Mouse (Mus musculus) midbrain, embryonic 10.5 days (tissue): ENCODE results near the gene Nav1. TPM values are rescaled to one million over a fixed set of nuclear protein-coding genes. Genes with fewer than 3 reads are reported as not detected.
A peak's percentile ranks its signal among the peaks of the same experiment; 100 is the strongest.

Experiments
- DNase-seq: peaks from one replicate; pipeline ENCODE4 v3.0.0-alpha.2; 2017; ENCODE audit warnings: low spot score
- H3K27ac ChIP-seq: fragments of 300-500 bp; sonication (generic); replicated peaks from 2 replicates; pipeline ENCODE4 v1.5.1; 2016; ENCODE audit warnings: mild to moderate bottlenecking
- H3K27me3 ChIP-seq: fragments of 300-500 bp; sonication (generic); 2 replicates; pipeline ENCODE4 v1.6.1; 2016; ENCODE audit warnings: low read depth, mild to moderate bottlenecking; ENCODE audit not compliant: poor library complexity, severe bottlenecking
- H3K36me3 ChIP-seq: fragments of 300-500 bp; sonication (generic); 2 replicates; pipeline ENCODE4 v1.6.1; 2016; ENCODE audit warnings: mild to moderate bottlenecking, moderate library complexity
- H3K4me1 ChIP-seq: fragments of 300-500 bp; sonication (generic); 2 replicates; pipeline ENCODE4 v1.6.1; 2016
- H3K4me3 ChIP-seq: fragments of 300-500 bp; sonication (generic); 2 replicates; pipeline ENCODE4 v1.5.1; 2016; ENCODE audit warnings: mild to moderate bottlenecking, moderate library complexity
- H3K9me3 ChIP-seq: fragments of 300-500 bp; sonication (generic); replicated peaks from 2 replicates; pipeline ENCODE4 v1.6.1; 2016; ENCODE audit warnings: mild to moderate bottlenecking
- WGBS: fragments of 180-500 bp; shearing (Covaris S2); methylation state at CpG from one replicate; pipeline ENCODE4 v1.1.7; 2016; 5-methylcytosine and 5-hydroxymethylcytosine counted together
- polyA plus RNA-seq: library from polyadenylated mRNA; unstranded; fragments of >200 nt; fragmentation: Nextera tagmentation; extraction: Ambion mirVana; gene quantifications from 2 replicates; pipeline ENCODE4 v1.2.1, GENCODE M21; 2016

Nav1 gene
- polyA plus RNA-seq, 1 experiment from 2014 or later: 14.5 TPM

DNA sequence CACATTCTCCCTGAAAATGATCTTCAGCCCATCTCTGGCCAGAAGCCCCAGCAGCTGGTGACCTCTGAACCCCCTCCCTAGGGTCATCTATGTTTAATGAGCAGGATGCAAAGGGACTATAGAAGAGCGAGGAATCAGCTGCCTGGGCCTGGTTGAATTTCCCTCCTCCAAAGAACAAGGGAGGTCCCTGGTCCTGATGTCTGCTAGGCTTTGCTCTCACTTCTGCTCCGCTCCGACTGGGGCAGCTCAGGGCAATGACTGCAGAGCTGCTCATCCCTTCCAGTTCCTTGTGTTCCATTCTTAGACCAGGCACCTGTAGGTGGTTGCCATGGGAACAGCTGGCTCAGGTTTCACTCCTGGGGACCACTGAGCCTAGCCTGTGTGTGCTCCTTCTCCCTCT, 56.2 kb downstream of the Nav1 start:
- H3K4me3 ChIP-seq: no peak overlapping the region
- H3K36me3 ChIP-seq: no peaks in the 10 kb centered on the region
- peak; percentile 36 for DNase-seq
- H3K27ac ChIP-seq: peak overlapping the region; percentile 50
- H3K4me1 ChIP-seq: peaks cover 88% of the 10 kb centered on the region
- WGBS: 52% methylated on average over 3 of the region's 3 CpGs
- H3K9me3 ChIP-seq: no peaks in the 10 kb centered on the region
- H3K27me3 ChIP-seq: no peaks in the 10 kb centered on the region; the same call in 1 of the 2 replicates

DNA sequence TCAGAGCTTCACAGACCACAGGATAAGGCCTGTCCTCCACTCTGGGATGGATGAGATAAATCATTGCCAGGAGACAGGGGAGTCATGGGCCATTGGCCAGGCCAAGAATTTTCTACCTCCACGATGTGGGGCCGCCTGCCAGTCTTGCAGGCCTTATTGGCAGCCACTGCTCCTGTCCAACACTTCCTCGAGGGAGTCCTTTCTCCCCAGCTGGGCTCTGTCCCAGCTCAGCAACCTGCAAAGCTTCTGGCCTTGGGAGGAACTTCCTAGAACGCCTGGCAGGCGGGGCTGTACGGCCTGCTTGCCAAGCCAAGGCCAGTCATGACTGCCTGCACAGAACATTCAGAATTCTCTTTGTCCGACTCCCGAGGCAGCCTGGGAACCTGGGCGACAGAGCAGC, 58.3 kb downstream of the Nav1 start:
- DNase-seq: no peak
- H3K36me3 ChIP-seq: no peaks in the 10 kb centered on the region
- H3K4me1 ChIP-seq: peaks cover 84% of the 10 kb centered on the region
- H3K27me3 ChIP-seq: no peaks in the 10 kb centered on the region
- 80% methylated on average over 9 of the region's 9 CpGs for WGBS
- no peak overlapping the region for H3K4me3 ChIP-seq
- peak overlapping the region; percentile 53 for H3K27ac ChIP-seq
- no peaks in the 10 kb centered on the region for H3K9me3 ChIP-seq

DNA sequence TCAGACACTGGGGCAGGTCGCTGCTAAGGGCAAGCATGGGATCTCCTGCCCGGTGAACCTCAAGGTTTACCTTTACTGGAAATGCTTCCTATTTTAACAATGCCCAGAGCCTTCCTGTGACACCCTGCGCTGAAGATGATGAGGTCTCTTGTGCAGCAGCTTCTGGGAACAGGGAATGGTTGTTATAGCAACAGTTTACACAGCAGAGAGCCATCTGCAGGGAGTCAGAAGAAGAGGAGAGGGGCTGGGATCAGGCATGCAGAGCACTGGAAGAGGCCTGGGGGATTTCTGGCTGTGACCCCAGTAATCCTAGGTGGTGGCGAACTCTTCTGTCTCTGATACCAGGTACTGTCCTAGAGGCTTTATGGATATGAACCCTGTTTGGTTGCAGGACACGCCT, 61.0 kb downstream of the Nav1 start:
- H3K27me3 ChIP-seq: no peaks in the 10 kb centered on the region
- 54% methylated on average over 5 of the region's 5 CpGs for WGBS
- no peaks in the 10 kb centered on the region for H3K36me3 ChIP-seq
- no peak overlapping the region; the same call in 1 of the 2 replicates for H3K27ac ChIP-seq
- H3K4me1 ChIP-seq: peaks cover 70% of the 10 kb centered on the region
- no peak overlapping the region for H3K4me3 ChIP-seq
- H3K9me3 ChIP-seq: no peaks in the 10 kb centered on the region
- no peak for DNase-seq

DNA sequence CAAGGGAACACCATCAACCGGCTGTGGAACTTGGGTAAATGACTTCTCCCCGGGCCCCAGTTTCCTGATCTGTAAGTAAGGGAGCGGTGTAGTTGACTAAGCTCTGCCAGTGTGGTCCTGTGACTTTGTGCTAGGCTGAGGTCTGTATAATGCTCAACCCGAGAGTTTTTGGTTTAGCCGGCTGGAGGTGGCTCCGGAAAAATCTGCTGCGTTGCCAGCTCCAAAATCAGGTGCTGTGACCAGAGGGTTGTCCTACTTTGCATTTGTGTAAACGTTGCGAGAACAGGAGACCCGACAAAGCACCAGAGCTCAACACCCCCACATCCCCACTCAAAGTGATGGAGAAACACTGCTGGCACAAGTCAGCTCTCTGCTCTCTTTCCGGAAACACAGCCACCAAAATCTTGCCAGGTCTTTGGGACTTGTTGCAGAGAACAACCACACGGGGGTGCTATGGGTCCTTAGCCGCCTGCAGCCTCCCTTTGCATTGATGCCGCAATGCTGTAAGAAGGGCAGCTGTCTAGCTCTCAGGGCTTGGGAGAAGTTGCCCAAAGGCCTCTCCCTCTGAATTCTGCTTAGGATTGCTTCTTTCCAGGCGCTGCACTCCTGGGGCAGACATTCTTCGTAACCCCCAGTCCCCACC, 62.5 kb downstream of the Nav1 start:
- H3K36me3 ChIP-seq: no peaks in the 10 kb centered on the region
- H3K4me3 ChIP-seq: no peak overlapping the region
- peaks cover 58% of the 10 kb centered on the region for H3K4me1 ChIP-seq
- H3K9me3 ChIP-seq: no peaks in the 10 kb centered on the region
- DNase-seq: peak; percentile 84
- H3K27me3 ChIP-seq: no peaks in the 10 kb centered on the region
- WGBS: 42% methylated on average over 16 of the region's 16 CpGs
- H3K27ac ChIP-seq: peak overlapping the region; percentile 46; the same call in 1 of the 2 replicates

DNA sequence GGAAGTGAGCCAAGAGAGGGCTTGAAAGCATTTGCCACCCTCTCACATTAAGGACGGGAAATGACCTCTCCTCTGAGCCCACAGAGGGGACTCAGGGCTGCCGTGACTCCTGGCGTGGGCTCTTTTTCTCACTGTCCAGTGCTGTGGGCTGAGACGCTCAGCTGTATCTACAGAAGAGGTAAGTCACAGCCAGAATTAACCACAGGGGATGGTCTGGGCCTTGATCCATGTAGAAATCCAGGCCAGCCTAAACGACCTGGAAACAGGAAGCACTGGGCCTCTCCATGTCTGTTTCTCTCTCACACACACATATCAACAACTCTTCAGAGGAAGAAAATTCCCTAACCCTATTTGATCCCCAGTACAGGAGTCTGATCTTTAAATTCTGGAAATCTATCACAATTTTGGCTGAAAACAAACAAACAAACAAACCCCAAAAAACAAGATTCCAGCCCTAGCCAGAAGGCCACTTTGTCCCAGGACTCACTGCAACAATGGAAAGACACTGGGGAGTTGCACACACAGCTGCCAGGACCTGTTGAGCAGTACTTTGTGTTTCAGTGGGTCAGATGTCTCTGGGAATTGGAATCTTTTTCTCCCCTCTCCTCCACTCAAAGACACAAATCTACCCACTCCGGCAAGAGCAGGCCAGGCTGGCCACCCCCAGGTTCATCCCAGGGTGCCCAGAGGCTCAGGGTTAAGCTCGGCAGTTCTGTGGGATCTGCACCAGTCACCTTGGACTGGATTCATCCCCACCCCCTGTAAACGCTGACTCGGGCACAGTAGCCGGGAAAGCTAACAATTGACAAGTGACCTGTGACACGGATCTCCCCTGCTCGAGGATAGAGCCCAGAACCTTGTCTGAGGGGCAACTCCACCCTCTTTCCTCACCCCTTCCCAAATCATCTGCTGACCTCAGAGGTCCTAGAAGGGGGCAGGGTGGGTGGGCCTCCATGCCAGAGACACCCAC, 64.0 kb downstream of the Nav1 start:
- Histone ChIP-seq H3K27me3 (no peaks in the 10 kb centered on the region), H3K4me1 (peaks cover 46% of the 10 kb centered on the region), H3K36me3 (no peaks in the 10 kb centered on the region), H3K9me3 (no peaks in the 10 kb centered on the region), H3K27ac (peak overlapping the region; percentile 57), H3K4me3 (no peak overlapping the region)
- DNase-seq: no peak
- WGBS: 48% methylated on average over 12 of the region's 12 CpGs

DNA sequence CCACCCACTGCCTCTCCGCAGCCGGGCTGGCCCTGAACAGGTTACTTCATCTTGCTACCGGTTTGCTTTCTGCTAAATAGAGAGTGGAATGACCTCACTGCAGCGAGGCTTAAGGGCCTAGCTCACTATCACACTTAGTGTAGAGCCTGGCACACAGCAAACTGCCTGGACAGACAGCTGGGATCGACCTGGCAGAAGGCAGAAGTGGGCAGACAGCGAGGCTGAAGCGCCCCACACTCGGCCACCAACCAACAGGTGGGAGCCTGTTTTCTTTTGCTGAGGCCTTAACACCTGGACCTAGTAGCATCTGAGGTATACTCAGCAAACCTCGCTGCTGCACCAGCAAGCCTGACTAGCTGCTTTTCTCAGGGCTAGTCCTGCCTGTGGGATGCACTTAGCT, 65.0 kb downstream of the Nav1 start:
- H3K27me3 ChIP-seq: no peaks in the 10 kb centered on the region
- no peak overlapping the region for H3K27ac ChIP-seq
- no peak overlapping the region for H3K4me3 ChIP-seq

DNA sequence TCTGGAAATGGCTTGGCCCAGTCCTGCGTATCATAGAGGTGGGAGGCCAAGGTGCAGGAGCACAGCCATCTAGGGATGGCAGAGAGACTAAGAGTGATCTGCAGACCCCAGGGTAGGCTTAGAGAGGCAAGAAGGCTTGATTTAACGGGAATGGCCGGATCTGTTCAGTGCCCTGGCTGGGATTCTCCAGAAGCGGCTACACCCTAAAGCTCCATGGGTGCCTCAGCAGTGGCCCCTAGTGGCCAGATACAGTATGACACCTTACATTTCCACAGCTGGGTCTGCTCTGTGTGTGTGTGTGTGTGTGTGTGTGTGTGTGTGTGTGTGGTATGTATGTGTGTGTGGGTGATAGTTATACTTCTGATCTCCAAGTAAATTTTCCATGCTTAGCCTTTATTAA, 66.8 kb downstream of the Nav1 start:
- Histone ChIP-seq H3K4me1 (peaks cover 29% of the 10 kb centered on the region), H3K27ac (no peak overlapping the region), H3K4me3 (no peak overlapping the region), H3K27me3 (no peaks in the 10 kb centered on the region), H3K9me3 (no peaks in the 10 kb centered on the region), H3K36me3 (peaks cover 7% of the 10 kb centered on the region; the same call in 1 of the 2 replicates)
- DNase-seq: peak; percentile 87
- 22% methylated on average over 4 of the region's 4 CpGs for WGBS

More for the DNA sequence above, 65.0 kb downstream of the Nav1 start:
- Histone ChIP-seq H3K9me3 (no peaks in the 10 kb centered on the region), H3K4me1 (peaks cover 39% of the 10 kb centered on the region), H3K36me3 (no peaks in the 10 kb centered on the region)
- DNase-seq: no peak
- WGBS: 89% methylated on average over 9 of the region's 9 CpGs

DNA sequence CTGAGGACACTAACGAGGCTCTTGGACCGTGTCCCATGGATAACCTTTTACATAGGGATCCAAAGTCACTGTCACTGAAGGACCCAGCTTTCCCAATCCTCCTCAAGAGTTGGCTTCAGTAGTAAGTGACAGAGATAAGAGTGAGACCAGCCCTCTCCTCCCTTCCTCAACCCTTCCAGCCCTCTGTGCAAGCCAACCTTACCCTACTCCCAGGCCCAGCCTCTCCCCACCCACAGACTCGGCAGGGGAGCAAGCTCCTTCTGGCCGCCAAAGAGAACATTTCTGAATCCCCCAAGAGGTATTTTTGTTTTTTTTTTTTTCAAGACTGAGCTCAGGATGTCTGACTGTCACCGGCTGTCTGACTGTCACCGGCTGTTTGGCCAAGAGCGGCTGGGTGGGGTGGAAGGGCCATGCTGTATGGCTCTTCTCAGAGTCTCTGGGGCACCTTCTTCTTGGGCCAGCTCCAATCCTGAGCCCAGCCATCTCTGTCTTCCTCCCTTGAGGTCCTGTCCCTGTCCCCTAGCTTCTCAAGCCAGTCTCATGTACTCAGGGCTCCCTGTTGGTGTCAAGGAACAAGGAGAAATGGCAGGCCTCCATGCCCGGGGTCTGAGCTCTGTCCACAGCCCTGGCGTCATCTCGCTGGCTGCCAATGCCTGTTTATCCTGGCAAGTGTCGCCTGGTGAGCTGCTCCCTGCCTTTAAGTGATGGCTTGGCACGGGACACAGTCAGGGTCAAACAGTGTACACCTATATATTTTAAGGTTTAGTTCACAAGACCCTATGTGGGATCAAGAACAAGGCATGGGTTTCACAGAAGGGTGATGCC, 68.4 kb downstream of the Nav1 start:
- DNase-seq: no peak
- no peak overlapping the region for H3K27ac ChIP-seq
- no peaks in the 10 kb centered on the region for H3K9me3 ChIP-seq
- H3K27me3 ChIP-seq: no peaks in the 10 kb centered on the region
- 84% methylated on average over 12 of the region's 12 CpGs for WGBS
- peaks cover 29% of the 10 kb centered on the region for H3K4me1 ChIP-seq
- H3K36me3 ChIP-seq: peaks cover 13% of the 10 kb centered on the region
- no peak overlapping the region for H3K4me3 ChIP-seq

DNA sequence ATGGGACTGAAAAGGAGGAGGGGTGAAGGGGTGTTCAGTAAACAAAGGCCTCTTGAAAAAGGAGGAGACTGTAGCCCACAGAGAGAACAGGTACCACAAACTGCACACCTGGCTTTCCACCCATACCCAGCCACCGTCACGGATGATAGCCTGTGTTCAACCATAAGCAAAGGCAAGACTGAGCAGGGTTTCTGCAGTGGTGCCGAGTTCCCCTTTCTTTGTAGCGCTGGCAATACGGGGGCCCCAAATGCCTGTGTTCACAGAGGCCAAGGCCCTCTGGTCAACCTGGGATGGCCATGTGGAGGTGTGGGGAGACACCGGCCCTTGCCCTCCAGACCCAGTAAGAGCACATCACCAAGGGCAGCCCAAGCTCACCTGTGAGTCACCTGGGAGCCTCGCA, 70.3 kb downstream of the Nav1 start:
- Histone ChIP-seq H3K27ac (no peak overlapping the region), H3K4me3 (no peak overlapping the region)
- WGBS: 91% methylated on average over 7 of the region's 7 CpGs

DNA sequence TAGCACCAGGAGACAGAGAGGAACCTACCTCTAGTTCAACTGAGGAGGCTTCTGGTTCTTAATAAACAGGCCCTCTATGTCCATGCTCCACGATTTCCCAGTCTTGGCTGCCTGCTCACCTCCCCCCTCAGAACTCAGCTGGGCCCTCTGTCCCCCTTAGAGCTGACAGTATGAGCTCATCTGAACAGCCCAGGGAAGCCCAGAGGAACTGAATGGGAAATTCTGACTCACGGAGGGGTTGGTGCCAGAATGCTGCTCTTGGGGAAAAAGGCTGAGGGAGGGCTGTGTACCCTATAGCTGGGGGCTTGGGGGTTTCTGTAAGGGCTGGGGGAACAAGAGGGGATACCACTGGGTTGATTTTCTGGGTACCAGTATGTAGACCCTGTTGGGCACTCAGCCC, 70.8 kb downstream of the Nav1 start:
- peaks cover 29% of the 10 kb centered on the region for H3K36me3 ChIP-seq
- no peak overlapping the region for H3K4me3 ChIP-seq
- 91% methylated on average over 2 of the region's 2 CpGs for WGBS
- DNase-seq: no peak
- H3K27me3 ChIP-seq: no peaks in the 10 kb centered on the region
- H3K27ac ChIP-seq: no peak overlapping the region
- H3K4me1 ChIP-seq: peaks cover 30% of the 10 kb centered on the region
- no peaks in the 10 kb centered on the region for H3K9me3 ChIP-seq

More for the DNA sequence above, 70.3 kb downstream of the Nav1 start:
- Histone ChIP-seq H3K9me3 (no peaks in the 10 kb centered on the region), H3K27me3 (no peaks in the 10 kb centered on the region), H3K4me1 (peaks cover 30% of the 10 kb centered on the region), H3K36me3 (peaks cover 26% of the 10 kb centered on the region)
- no peak for DNase-seq

DNA sequence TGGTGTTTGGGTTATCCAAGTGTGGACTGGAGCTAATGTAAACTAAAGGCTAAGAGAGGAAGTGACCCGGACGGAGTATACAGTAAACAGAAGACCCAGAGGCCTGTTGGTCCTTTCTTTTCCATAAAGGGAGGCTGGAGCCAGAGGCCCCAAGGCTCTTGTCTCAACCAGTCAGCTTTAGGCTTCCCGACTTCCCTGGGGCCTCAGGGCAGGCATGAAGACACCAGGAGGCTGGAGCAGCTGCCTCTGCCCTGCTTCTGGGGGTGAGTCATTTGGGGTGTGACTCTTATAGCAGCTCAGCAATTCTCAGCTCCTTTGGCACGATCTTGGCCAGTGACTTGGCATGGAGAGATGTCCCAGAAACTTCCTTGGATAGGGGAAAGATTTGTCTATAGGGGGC, 71.8 kb downstream of the Nav1 start:
- peaks cover 36% of the 10 kb centered on the region for H3K36me3 ChIP-seq
- peaks cover 30% of the 10 kb centered on the region for H3K4me1 ChIP-seq
- H3K27ac ChIP-seq: peak overlapping the region; percentile 67
- no peaks in the 10 kb centered on the region for H3K9me3 ChIP-seq
- WGBS: 53% methylated on average over 4 of the region's 4 CpGs
- no peaks in the 10 kb centered on the region for H3K27me3 ChIP-seq
- H3K4me3 ChIP-seq: no peak overlapping the region
- DNase-seq: no peak

DNA sequence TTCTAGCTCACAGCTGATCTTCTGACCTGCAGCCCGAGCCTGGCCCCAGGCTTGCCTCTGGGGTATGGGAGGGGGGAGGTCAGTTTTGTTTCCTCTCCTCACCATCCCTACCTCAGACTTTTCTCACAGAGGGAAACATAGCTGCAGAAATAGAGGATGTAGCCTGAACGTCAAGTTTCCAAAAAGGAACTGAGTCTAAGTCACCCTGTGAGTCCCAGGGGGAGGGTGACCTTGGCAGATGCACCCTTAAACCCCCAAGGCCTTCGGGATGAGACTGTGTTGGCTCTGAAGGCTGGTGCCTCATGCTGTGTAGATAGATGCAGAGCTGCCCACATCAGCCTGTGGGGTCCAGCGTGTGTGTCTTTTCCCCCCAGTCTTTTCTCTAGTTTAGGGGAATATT, 72.3 kb downstream of the Nav1 start:
- H3K9me3 ChIP-seq: no peaks in the 10 kb centered on the region
- WGBS: 57% methylated on average over 4 of the region's 4 CpGs

More for the DNA sequence above, 72.3 kb downstream of the Nav1 start:
- Histone ChIP-seq H3K4me1 (peaks cover 28% of the 10 kb centered on the region), H3K36me3 (peaks cover 39% of the 10 kb centered on the region), H3K27me3 (no peaks in the 10 kb centered on the region), H3K27ac (peak overlapping the region; percentile 46; the same call in 1 of the 2 replicates), H3K4me3 (no peak overlapping the region)
- no peak for DNase-seq
